Mouse (Mus musculus) activated CD4-positive, CD25-positive, alpha-beta regulatory T cell, adult 4 months (primary cell): ENCODE data around the gene Bcl6. TPM values are rescaled to one million over a fixed set of nuclear protein-coding genes. Genes with fewer than 3 reads are reported as not detected.

Source experiments
- ATAC-seq: one replicate; pipeline ENCODE4 v1.8.0; 2017
- polyA plus RNA-seq, 2 experiments: library from polyadenylated mRNA; unstranded; fragments of 100-300 nt; shearing (Covaris generic); gene quantifications; one replicate each; pipeline ENCODE4 v1.2.1; 2017

Bcl6 gene
- polyA plus RNA-seq, 2 experiments from 2014 or later, result 4.3 to 12.9 TPM

DNA sequence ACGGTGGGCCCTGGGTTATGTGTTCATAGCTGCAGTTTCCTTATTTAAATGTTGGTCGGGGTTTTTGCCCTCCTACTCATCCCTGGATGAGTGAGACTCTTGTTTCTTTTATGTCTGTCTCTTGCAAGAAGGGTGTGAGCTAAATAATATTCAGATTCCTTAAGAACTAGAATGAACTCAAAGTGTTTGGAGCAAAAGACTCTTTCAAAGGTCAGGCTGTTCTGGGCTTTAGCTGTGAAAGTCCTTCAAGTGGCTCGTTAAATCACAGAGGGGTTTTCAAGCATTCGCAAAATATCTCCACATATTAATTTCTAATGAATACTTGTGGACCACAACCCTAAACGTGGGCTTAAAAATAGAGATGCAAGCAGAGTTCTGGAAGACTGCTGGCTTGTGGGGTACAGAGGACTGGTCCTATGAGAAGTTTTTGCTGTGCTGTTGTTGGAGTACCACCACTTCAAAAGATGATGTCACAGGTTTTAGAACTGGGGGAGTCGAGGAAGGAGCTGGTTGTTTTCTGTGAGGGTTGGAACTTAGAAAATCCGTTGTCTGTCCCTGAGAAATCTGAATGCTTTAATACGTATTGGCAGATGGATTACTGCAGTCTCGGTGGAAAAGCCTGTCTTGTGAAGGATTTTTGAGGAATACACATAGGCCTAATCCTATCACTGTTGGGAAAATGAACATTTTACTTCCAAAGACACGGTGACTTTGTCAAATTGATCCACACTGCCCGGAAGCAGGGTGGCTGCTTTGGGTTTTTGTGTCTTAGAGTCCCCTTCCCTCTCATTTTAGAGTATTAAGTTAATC lies 1.7 kb upstream of the Bcl6 start:
- ATAC-seq, result no peak

DNA sequence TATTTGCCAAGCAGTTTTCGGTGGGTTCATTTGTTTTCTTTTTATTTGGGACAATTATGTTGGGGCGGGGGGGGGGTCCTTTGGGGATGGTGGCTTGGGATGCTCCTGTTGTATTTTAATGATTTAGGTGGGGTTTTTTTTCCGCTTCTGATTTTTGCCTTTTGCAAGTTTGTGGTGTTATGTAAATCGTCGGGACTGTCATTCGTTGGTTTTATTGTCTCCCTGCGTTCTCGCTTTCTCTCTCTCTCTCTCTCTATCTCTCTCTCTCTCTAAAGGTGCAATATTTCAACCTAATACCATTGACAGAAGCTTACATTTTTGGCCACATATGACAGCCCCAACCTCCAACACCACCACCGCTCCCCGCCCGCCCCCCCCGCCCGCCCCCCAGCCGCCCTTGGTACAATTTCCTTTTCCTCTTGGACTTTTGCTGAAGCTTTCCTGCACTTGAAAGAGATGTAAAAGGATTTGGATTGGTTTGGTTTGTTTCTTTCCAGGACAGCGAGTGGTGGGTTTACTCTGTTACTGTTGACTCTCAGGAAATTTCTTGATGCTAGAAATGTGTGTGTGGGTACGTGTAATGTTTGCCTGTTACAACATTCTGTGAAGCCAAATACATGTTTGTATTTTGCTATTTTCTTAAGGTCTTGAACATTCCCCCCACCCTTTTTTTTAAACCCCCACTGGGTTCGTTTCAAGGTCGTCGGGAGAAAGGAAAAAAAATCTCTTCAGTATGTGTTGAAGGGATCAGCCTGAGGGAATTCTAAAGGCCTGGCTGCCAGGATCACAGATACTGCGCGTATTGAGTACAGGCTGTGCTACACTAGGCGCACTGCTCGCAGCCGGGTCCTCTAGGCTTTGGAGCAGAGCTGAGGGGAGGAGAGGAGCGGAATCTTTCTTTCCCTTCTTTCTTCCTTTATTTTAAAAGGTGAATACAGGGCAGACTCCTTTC lies 833 bp upstream of the Bcl6 start:
- no peak for ATAC-seq

DNA sequence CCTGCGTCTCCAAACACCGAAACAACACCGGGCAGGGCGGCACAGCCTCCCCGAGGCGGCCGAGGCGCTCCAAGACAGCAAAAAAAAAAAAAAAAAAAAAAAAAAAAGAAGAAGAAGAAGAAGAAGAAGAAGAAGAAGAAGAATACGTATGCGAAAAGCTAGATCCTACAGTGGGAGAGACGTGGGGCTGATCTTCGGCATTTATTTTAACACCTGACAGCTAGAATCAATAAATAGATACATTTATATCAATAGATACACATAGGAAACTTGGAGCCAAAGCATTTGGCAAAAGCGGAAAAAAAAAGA lies 541 bp downstream of the Bcl6 start:
- no peak for ATAC-seq

DNA sequence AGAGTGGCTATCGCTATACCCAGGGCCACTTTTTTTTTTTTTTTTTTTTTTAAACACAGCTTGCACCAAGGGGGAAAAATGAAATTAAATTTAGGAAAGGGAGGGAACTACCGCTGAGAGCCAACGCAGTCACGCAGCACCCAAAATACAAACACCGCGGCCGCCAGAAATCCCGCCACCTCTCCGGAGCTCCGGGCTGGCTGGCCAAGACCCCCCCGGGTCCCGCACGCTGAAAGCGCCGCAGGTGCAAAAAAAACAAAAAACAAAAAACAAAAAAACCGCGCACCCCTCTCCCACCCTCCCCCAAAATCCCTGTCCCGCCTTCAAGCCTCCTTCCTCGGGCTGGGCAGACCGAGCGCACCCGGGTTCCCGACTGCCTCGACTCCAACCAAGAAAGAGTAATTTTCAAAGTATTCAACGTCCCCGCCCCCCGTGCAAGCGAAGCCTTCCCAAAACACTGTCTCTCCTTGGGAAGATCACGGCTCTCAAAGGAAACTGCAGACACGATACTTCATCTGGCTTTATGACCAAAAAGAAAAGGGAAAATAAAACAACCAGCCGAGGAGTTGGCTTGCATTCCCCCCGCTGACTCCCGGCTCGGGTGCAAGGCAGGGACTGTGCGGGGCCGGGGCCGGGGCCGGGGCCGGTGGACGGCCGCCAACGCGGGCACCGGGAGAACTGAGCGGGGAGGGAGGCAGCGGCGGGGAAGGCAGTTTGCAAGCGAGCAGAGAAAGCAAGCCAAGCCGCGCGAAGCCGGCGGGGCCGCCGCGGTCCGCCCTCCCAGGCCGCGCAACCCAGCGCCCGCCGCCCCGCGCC lies 1.1 kb downstream of the Bcl6 start:
- no peak for ATAC-seq

DNA sequence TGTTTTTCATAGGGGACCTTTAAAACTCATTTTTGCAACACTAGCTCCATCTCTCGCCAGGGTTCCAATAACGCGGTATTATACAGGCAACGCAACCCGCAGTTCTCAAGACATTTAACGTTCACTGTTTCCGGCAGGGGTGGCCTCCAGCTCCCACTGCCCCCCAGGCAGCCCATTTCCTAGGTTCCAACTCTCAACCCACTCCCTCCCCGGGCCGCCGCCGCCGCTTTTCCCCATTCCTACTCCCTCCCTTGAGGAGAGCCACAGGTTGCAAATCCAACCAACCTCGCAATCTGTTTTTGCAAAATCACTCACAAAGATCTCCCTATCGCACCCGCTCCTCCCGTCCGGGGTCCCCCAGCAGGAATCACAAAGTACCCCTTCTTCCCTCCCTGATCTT lies 1.8 kb downstream of the Bcl6 start:
- ATAC-seq, result no peak

DNA sequence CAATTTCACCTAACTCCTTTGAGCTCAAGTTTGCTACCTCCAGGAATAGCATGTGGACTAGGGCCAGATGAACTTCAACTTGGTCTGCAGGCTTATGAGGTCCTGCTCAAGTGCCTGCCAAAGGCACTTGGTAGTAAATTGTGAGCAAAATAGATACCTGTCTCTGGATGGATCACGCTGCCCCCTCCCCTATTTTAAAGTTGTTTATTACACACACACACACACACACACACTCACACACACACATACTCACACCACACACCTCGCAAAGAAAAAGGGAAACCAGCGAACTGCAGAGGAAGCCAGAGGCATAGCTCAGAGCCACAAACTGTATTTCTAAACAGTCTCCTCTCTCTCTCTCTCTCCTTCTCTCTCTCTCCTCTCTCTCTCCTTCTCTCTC lies 2.5 kb downstream of the Bcl6 start:
- no peak for ATAC-seq

DNA sequence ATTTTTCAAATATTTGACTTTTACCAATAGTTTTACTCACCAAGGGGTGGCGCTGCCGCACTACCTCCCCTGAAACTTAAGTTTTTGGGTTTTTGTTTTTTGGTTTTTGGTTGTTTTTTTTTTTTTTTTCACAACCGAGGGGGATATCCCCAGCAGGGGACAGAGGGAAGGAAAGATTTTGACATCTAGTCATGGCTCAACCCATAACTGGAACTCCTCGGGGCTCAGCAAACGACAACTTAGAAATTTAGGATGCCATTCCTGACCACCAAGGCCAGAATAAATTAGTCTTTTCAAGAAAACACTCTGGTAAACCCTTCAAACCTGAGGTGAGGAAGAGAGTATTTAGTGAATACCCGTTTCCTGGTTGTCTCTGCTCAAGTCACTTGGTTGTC lies 3.2 kb downstream of the Bcl6 start:
- ATAC-seq, result peak; percentile 5

DNA sequence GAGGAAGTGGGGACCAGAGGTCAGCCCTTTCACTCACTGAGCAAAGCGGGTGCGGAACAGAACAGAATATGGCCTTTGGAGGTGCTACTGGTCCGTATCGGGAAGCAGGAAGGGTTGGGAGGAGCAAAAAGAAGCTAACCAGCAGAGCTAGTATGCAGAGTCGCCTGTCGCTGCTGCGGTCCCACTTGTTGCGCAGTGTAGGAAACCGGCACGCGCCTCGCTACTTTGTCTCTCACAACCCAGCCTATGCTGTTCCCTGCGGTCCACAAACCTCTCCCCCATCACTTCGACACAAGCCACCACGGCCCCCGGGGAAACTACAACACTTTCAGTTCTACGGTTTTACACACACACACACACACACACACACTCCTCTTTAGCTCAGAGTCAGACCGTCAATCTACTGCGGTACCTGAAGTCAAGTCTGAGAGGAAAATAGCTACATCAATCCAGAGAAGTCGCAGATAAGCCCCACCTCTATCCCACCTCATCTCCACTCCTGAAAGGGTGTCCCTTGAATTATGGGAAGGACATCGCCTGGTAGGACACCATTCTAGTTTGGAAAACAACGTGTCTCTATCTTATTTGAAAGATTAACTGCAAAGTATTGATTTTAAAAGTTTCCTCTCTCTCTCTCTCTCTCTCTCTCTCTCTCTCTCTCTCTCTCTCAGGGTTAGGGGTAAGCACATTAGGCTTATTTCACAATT lies 3.7 kb downstream of the Bcl6 start:
- peak; percentile 20 for ATAC-seq

DNA sequence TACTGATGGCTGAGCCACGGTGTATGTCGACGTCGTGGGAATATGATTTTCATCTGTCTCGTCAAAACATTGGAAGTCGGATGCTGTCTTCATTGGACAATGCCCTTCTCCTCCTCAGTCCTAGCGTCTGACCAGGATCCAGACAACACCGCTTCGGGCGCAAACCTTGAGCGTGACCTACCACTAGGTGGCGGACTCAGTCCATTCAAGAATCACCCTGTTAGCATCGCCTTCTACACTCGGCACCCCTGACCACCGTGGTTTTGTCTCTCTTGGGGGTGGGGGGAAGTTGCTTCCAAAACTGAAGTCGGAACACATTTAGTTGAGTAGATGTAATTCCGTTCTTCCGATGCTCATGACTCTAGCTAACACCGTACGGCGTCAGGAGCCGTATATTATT lies 4.5 kb downstream of the Bcl6 start:
- ATAC-seq, result peak; percentile 12

DNA sequence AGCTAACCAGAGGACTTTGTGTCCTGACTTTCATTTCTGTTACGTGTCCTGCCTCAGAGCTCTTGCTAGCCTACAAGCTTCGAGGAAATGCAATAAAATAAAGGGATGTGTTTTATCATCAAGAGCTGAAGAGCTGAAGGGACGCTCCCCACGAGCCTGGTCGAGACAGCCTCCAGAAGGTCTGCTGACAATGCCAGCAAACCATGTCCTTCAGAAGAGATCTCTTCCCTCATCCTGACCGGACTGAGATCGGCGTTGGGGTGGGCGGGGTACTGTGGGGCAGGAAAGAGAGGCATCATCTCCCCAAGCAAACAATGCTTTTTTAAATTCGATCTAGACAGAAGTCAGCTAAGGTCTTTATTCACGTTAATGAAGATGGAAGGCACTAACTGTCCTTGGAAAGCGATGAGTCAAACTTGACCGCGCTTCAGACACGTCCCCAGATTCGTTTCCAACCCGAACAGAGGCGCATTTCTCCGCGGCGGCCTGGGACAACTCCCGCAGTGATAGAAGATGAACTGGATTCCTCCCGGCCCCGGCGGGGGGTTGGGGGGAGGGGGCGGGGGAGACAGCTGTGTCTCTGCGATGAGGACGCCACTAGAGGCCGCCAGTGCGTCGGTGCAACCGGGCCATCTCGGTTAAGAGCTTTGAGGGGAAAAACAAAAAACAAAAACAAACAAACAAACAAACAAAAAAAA lies 5.6 kb downstream of the Bcl6 start:
- ATAC-seq, result no peak

DNA sequence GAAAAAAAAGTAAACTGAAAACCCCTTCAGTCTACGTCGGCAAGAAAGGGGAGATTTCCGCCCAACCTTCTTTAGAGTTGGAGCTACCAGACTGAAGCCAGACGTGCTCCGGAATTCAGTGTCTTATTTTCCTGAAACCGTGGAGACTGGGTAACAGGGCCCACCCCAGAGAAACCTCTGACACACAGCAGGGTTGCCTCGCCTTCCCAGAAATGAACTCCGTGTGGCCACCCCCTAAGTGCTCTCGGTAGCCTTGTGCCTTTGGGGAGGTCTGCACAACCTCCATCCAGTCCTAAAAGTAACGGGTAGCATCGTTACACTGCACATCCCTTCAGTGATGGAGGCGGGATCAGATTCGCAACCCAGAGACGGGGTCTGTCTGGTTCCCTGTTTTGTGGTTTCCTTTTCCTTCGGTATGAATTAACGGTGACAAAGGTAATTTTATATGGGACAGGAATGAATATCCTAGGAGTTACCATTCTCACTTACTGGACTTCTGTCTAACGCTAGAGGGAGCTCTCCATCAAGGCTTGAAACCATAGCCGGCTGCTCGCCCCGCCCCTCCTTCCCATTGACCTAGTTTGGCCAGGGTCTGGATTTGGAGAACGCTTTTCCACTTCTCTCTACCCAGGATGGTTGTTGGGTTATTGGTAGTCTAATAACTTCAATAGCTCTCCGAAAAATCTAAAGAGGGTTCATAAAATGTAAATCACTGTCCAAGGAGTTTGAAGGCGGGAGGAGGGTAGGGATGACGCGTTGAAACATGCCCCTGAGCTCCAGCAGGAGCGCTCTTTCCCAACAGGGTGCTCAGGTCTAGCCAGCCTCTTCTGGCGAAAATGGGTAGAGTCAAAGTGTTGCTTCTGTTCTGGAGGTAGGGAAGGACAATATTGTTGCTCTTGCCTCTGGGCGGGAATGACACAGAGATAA lies 6.5 kb downstream of the Bcl6 start:
- ATAC-seq, result peak; percentile 32

DNA sequence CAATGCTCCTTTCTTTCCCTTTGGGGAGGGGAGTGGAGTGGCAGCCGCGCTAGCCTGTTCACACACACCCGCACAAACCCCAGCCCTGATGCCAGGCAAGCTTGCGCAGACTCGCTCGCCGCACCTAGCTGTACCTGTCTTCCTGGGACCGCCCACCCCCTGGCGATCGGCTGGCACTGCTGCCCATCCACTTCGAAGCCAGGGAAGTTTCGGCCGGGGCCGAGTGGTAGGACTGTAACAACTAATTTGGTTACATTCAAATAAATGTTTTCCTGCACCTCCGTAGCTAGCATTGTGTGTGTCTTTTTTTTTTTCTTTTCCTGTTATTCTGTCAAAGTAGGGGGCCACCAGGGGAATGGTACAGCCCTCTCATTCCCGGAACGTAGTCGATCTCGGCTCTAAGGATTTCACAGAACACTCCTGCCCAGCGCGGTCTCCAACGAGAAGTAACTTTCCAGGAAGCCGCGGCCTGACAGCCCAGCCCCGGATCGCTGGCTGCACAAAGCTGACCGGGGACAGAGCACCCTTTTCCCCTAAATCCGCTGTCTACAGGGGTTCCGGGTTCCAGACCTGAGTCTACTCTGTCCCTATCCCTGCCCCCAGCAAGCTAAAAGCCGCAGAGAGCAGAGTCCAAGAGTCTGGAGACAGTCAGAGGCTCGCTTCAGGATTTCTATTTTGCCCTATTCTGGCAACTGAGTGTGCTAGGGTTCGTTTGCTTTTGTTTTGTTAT lies 7.5 kb downstream of the Bcl6 start:
- ATAC-seq, result no peak

DNA sequence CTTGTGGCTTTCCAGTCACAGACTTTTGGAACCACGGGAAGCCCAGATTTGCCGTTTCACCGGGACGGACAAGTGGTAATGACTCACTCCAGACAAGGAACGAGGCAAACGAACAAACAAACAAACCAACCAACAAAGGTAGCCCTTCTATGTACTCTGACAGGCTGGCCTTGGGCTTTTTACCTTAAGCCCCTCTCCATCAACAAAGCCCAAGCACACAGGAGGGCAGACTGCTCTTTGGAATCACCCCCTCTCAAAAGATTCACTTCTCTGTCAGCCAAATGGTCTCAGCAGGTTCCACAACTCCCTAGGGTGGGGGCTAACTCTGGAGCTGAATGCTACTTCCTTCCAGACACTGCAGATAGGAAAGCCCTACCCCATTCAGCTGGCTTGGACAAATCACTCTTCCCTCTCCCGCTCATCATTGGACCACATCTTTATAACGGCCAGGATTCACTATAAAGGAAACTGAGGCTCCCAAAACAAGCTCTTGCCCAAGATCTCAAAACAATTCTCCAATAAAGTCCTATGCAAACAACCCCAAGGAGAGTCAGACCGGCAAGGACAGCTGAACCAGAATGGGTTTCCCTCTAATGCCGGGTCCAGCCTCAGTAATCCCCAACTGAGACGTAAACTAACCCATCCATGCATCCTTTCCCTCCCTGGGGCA lies 8.3 kb downstream of the Bcl6 start:
- ATAC-seq, result no peak

DNA sequence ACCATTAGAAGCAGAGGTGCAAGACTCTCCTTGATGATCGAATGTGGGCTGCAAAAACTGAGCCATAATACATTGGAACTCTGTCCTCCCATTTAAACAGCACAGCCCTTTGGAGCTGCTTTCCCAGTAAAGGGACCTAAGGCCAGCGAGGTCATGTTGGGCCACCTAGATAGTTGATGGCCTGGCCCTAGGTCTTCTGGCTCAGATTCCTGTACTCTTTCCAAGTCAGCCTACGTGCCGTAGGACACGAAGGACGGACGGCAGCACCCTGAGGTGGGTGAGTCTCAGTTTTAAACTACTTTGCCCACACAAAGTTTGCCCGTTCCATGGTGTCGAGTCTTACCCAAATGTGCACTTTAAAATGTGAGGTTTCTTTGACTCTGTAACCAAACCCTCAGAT lies 9.2 kb downstream of the Bcl6 start:
- no peak for ATAC-seq

DNA sequence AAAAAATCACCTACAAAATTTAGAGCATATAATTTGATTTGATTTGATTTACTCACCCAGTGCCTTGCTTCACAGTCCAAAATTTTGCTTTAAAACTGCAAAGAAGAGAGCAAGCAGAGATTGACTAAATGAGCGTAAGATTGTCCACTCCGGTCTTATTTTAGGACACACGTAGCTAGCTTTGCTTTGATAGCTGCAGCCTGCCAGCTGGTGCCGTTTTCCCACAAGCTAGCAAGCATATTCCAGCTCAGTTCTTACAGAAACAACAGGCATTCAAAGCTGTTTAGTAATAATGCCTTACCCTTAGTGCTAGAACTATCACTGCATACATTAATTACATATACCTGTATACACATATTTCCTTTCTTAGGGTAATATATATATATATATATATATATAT lies 10.2 kb downstream of the Bcl6 start:
- ATAC-seq, result no peak

DNA sequence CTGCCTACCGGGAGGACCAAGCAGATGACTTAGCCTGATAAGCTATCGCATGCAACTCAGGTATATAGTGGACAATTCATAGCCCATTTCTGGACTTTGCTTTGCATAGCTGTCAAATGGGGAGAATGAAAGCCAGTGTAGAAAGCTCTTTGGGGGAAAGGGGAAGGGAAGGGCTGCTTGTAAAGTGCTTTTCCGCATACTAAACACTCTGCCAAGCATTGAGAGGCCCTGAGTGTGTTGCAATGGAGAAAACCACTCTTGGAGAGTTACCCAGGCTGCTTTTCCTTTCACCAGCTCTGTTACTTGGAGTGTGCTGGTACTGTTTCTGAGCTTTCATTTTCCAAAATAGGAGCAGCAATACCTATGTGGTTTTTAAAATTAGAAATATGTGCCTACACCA lies 10.9 kb downstream of the Bcl6 start:
- ATAC-seq, result no peak

DNA sequence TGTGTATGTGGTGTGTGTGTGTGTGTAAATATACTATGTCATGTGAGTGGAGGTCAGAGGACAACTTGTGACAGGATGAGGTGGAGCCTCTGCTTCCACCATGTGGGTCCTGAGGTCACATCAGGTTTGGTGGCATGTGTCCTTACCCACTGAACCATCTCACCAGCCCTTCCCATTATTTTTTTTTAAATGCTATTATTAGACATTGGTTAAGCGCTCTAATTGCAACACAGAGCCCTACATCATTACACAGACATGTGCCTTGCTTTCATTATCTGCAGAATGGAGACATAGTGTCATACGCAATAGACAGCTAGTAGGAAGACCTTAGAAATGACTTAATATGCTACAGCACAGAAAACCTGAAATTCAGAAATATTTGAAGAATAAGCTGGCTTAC lies 12.5 kb downstream of the Bcl6 start:
- no peak for ATAC-seq

DNA sequence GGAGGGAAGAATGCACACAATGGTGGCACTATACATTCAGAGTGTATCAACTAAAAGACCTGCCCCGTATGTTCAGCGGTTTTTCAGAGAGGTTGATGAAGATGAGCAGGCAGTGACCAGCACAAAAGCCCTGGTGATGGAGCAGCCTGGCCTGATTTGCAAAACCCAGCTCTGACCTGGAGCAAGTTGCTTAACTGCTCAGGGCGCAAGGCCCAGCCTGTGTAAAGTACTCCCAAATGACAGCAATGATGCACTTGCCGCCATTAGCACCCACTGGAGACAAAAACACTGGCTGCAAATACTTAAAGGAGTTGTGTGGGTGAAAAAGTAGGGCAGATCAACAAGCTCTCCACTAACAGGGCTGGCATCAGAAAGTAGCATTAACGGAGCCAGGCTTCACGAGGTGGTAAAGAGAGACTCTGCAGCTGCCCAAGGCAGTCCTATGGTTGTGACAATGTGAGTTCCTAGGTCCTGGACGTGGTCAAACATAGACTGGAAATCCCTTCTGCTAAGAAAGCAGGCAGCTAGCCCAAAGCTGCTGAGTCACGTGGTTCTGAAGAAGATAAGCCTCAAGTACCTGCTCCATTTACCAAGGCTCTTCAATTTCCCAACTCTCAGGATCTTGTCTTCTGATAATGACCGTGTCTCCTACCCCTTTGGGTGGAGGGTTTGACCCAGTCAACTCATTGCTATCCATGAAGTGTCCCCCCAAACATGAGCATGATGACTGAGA lies 14.9 kb downstream of the Bcl6 start:
- ATAC-seq, result no peak

DNA sequence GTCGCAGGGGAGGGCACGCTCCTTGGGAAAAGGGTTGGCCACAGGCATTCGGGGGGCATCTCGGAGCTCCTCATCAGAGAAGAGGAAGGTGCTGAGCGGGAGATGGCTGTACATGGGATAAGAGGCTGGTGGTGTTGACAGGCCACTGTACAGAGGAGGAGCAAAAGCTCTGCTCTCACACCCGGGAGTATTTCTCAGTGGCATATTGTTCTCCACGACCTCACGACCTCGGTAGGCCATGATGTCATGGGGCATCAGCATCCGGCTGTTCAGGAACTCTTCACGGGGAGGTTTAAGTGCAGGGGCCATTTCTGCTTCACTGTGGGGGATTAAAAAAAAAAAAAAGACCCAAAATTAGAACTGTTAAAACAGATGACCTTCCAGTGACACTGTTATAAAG lies 15.8 kb downstream of the Bcl6 start:
- ATAC-seq, result no peak
